Mouse (Mus musculus) left cerebral cortex, adult 18-20 months (tissue): ENCODE data around the gene Snx19. TPM values are rescaled to one million over a fixed set of nuclear protein-coding genes. Genes with fewer than 3 reads are reported as not detected.

Experiments used
- DNase-seq, 2 experiments: peaks; one replicate each; pipeline ENCODE4 v3.0.0; 2021 to 2022; ENCODE audit warnings: low spot score in 2 of 2, mixed read lengths in 1 of 2
- total RNA-seq, 2 experiments: library from RNA; stranded (reverse); gene quantifications; 2 replicates each; pipeline ENCODE4 v1.2.3; 2021

The Snx19 gene
- total RNA-seq, 2 experiments from 2014 or later, result 47.7 to 49.6 TPM

DNA sequence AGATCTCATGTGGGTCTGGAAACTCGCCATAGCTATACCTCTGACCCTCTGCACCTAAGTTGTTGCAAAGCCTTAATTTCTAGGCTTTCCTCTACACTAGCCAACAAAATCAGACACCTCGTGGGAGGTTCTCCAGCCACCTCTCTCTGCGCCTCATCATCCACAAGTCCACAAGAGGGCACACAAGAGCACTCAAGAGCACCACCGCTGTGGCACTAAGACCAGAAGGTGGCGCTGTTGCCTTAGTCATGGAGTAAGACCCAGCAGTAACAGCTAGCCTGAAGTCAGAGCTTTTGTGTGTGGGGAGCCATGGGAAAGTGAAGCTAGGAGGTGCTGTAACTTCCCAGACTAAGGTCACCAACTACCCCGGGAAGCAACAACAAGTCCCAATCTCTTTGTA is 53.6 kb downstream of the Snx19 start:
- peak; percentile 97 to 98 for DNase-seq

DNA sequence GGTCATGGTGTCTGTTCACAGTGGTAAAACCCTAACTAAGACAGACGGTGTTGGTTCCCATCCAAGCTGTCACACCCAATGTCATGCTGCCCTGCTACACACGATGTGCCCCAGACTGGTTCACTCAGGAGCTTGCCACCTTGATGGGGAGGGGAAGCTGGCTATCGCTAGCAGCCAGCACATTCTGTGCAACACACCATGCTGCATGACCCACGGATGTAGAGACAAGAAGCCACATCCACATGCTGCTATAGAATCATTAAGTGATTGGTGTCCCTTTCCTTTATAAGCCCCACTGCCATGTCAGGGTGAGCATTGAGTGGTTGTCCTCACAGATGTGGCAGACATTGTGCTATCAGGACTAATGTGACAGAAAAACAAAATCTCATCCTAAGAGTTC is 55.2 kb downstream of the Snx19 start:
- no peak for DNase-seq

DNA sequence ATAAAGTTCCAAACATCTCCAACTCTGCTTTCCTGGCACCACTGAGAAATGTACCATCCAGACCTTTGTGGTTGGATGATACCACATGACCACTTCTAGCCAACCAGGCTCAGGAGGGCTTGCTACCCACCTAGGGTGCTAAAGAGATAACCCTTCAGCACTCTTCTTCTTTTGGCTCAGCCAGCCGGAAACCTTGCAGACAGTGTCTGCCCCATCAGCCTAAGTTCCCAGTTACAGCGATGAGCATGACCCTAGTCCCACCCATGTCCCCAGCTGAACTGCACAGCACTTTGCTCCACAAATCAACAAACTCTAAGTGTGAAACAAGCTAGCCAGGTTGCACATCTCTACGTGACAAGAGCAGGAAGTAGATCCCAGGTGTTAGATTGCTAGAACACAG is 57.3 kb downstream of the Snx19 start:
- no peak for DNase-seq

DNA sequence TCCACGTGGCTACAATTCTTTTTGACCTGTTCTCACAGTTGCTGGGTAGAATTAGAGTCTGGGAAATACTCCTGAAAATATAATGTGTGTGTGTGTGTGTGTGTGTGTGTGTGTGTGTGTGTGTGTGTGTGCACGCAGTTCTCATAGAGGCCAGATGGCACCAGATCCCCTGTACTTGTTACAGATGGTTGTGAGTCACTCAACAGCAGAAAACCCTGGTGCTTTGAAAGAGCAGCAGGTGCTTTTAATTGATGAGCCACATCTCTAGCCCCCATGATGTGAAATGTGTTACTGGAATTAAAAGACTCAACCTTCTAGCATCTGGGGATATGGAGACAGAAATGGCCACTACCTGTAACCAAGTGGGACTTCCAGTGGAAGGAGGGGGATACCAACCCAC is 58.3 kb downstream of the Snx19 start:
- DNase-seq, result no peak

DNA sequence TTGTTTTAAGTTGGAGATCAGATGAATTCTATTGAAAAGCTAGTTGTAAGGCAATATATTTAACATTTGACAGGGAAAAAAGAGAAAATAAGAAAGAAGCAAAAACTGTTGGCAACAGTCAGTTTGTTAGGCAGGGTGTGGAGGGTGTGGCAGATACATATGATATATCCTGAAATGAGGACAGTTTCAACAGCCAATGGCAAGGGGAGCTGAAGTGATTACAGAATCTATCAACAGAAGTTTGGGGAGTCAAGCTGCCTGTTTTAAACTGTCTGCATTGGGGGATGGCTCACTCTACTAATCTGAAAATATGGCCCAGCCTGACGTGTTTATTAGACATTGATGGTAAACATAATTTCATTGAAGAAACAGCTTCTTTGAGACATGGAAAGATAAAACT is 61.5 kb downstream of the Snx19 start:
- DNase-seq, result no peak

DNA sequence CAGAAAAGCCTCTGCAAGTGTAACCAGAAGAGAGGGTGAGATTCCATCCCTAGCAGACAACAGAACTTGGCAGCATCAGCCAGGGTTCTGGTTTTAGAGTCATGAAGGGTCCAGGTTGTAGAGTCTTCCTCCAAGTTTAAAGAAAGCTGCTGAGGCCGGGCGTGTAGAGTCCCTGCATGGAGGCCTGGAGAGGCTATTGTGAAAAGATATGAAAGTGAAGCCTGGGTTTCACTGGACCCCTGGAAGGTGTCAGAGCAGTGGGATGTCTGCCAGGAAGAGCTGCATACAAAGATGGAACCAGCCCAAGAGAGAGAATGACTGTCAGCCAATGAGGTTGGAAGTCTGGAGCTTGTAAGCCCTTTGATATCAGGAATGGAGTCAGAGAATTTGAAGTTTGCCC is 67.5 kb downstream of the Snx19 start:
- DNase-seq, result no peak

DNA sequence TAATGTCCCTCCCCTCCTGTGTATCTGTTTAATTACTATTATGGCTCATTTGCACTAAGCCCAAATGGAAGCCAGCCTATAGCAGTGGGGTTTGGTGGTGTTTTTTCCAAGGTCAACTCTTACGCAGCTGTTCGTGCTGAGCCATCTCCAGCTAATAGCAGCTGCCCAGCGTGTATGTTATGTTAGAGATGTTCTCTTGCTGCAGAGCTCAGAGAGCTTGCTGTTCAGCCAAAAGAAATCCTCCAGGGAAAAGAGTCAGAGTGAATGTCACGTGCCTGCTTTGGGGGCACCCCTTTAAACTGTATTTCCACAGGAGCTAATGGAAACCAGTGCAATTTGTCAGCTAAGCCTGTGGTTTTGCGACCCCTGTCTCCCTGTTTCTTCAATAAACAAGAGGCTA is 82.1 kb downstream of the Snx19 start:
- DNase-seq, result no peak

DNA sequence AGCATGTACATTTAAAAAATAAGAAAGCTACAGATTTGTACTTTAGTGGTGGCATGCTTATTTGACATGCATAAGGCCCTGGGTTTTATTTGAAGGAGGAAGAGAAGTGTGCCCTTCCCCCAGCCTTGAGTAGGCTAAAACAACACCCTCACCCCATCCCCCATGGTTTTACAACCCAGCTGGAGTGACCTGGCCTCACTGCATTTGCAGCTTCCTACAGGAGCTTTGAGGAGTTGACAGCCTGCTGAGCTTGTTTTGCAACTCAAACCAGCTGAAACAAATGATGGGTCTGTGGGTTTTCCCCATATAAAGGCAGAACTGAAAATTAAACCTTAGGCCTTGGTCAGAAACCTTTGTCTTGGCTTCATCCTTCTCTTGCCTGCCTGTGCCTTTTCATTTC is 89.0 kb downstream of the Snx19 start:
- no peak for DNase-seq
